Mouse (Mus musculus) intestine, postnatal 0 days (tissue): ENCODE data around the gene Fam213a. TPM values are rescaled to one million over a fixed set of nuclear protein-coding genes. Genes with fewer than 3 reads are reported as not detected.
A peak's percentile ranks its signal among the peaks of the same experiment; 100 is the strongest.

Experiments
- ATAC-seq: fragments of 200-750 bp; cut with Nextera tagmentation; 2 replicates; pipeline ENCODE4 v1.8.0; 2017; ENCODE audit warnings: mild to moderate bottlenecking, moderate TSS enrichment, moderate library complexity
- H3K27ac ChIP-seq: fragments of 300-500 bp; sonication (generic); 2 replicates; pipeline ENCODE4 v1.5.1; 2014; ENCODE audit warnings: mild to moderate bottlenecking, low read depth, low read length, moderate library complexity
- H3K27me3 ChIP-seq: fragments of 300-500 bp; sonication (generic); replicated peaks from 2 replicates; pipeline ENCODE4 v1.6.1; 2014; ENCODE audit warnings: low read length, mixed read lengths; ENCODE audit not compliant: control insufficient read depth, insufficient read depth
- H3K36me3 ChIP-seq: fragments of 300-500 bp; sonication (generic); 2 replicates; pipeline ENCODE4 v1.6.1; 2014; ENCODE audit warnings: mild to moderate bottlenecking, moderate library complexity; ENCODE audit not compliant: control insufficient read depth, insufficient read depth
- H3K4me1 ChIP-seq: fragments of 300-500 bp; sonication (generic); replicated peaks from 2 replicates; pipeline ENCODE4 v1.6.1; 2014; ENCODE audit warnings: antibody characterized with exemption, low read length, mixed read lengths; ENCODE audit not compliant: control insufficient read depth, insufficient read depth
- H3K4me2 ChIP-seq: fragments of 300-500 bp; sonication (generic); replicated peaks from 2 replicates; pipeline ENCODE4 v1.6.1; 2014; ENCODE audit warnings: low read depth, mild to moderate bottlenecking, moderate library complexity
- H3K4me3 ChIP-seq: fragments of 300-500 bp; sonication (generic); 2 replicates; pipeline ENCODE4 v1.5.1; 2014; ENCODE audit warnings: low read depth, low read length
- H3K9ac ChIP-seq: fragments of 300-500 bp; sonication (generic); 2 replicates; pipeline ENCODE4 v1.6.1; 2014; ENCODE audit warnings: mild to moderate bottlenecking, low read depth, low read length
- H3K9me3 ChIP-seq: fragments of 300-500 bp; sonication (generic); 2 replicates; pipeline ENCODE4 v1.6.1; 2016; ENCODE audit warnings: mixed run types; ENCODE audit not compliant: control insufficient read depth
- CTCF ChIP-seq: sonication (generic); IDR thresholded peaks from 2 replicates; pipeline ENCODE4 v1.5.1; 2016; ENCODE audit warnings: low read depth, mild to moderate bottlenecking, control low read depth, antibody characterized with exemption, moderate library complexity
- WGBS: fragments of 180-500 bp; shearing (Covaris S2); extraction: QIAGEN DNeasy Blood & Tissue Kit; methylation state at CpG from one replicate; pipeline ENCODE4 v1.1.7; 2014; 5-methylcytosine and 5-hydroxymethylcytosine counted together
- polyA plus RNA-seq: library from polyadenylated mRNA; unstranded; fragments of >200 nt; fragmentation: Nextera tagmentation; extraction: Ambion mirVana; gene quantifications from 2 replicates; pipeline ENCODE4 v1.2.1, GENCODE M21; 2015

Gene Fam213a
- polyA plus RNA-seq, 1 experiment from 2014 or later = 86.9 TPM

DNA sequence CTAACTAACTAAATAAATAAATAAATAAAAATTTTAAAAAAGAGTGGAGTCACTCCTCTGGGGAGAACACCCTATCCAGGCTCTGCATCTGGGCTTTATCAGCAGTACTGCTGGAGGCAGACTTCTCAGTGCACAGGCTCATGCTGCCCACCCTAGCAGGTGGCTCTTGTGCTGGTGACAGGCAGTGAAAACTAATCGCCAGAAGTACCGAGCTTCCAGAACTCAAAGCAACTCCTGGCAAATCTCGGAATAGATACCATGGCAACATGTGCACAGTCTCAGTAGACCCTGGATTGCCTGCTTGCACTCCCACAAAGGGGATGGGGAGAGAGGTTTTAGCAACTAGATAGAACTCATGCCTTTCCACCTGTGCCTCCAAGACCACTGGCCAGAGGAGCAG, 6.7 kb downstream of the Fam213a start:
- Histone ChIP-seq H3K9ac (no peak overlapping the region), H3K36me3 (peaks cover 5% of the 10 kb centered on the region; the same call in 1 of the 2 replicates), H3K27ac (no peak overlapping the region), H3K4me1 (no peaks in the 10 kb centered on the region), H3K27me3 (no peaks in the 10 kb centered on the region), H3K4me2 (no peak overlapping the region), H3K9me3 (no peaks in the 10 kb centered on the region), H3K4me3 (no peak overlapping the region)
- TF ChIP-seq CTCF = no peak
- 82% methylated on average over 3 of the region's 3 CpGs for WGBS
- ATAC-seq = no peak

- ATAC-seq = no peak
- Histone ChIP-seq H3K4me1 (no peaks in the 10 kb centered on the region), H3K9me3 (no peaks in the 10 kb centered on the region), H3K27ac (no peak overlapping the region), H3K27me3 (no peaks in the 10 kb centered on the region), H3K4me3 (no peak overlapping the region), H3K4me2 (no peak overlapping the region), H3K9ac (no peak overlapping the region), H3K36me3 (peaks cover 11% of the 10 kb centered on the region; the same call in 1 of the 2 replicates)
- WGBS = 85% methylated on average over 10 of the region's 10 CpGs
- TF ChIP-seq CTCF = no peak
These were observed 7.3 kb downstream of the Fam213a start for GRCm38 (mm10) chr14:41006263-41006662.

DNA sequence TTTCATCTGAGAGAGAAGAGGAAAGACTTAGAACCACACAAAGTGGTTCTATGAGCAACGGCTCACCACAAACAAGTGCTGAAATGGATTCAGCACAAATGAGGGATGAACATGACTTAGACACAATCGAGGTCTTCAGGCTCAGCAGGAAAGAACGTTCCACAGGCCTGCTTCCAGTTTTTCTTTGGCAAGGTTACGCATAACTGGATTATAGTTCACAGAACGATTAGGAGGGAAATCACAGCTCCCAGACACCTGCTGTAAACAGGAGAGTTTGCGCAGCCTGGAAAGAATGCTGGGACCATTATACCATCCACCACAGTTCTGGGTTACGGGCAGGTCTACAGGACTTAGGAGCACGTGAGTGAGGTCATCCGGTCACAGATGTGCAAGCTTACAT, 7.9 kb downstream of the Fam213a start:
- Histone ChIP-seq H3K4me2 (no peak overlapping the region), H3K27me3 (no peaks in the 10 kb centered on the region), H3K36me3 (peaks cover 11% of the 10 kb centered on the region; the same call in 1 of the 2 replicates), H3K9me3 (no peaks in the 10 kb centered on the region), H3K9ac (no peak overlapping the region), H3K4me3 (no peak overlapping the region), H3K4me1 (no peaks in the 10 kb centered on the region), H3K27ac (no peak overlapping the region)
- no peak for ATAC-seq
- no peak for TF ChIP-seq CTCF
- WGBS = 80% methylated on average over 9 of the region's 9 CpGs

- H3K4me1 ChIP-seq = no peaks in the 10 kb centered on the region
- no peak overlapping the region for H3K4me3 ChIP-seq
- no peak for ATAC-seq
- H3K4me2 ChIP-seq = 0 out of 2 replicates have a peak overlapping the region, but pooled peaks have one; percentile 3
- 56% methylated on average over 22 of the region's 22 CpGs for WGBS
- no peak overlapping the region for H3K27ac ChIP-seq
- H3K36me3 ChIP-seq = peaks cover 11% of the 10 kb centered on the region; the same call in 1 of the 2 replicates
- no peaks in the 10 kb centered on the region for H3K27me3 ChIP-seq
- no peaks in the 10 kb centered on the region for H3K9me3 ChIP-seq
- TF ChIP-seq CTCF = no peak
- no peak overlapping the region for H3K9ac ChIP-seq
These were observed 9.1 kb downstream of the Fam213a start for GRCm38 (mm10) chr14:41004201-41005141.

GRCm38 (mm10) chr14:41001576-41001975, 12.0 kb downstream of the Fam213a start:
- Histone ChIP-seq H3K4me2 (no peak overlapping the region), H3K4me3 (no peak overlapping the region), H3K36me3 (peaks cover 25% of the 10 kb centered on the region), H3K4me1 (no peaks in the 10 kb centered on the region), H3K9me3 (no peaks in the 10 kb centered on the region), H3K27ac (no peak overlapping the region), H3K27me3 (no peaks in the 10 kb centered on the region), H3K9ac (no peak overlapping the region)
- whole genome bisulfite sequencing = 91% methylated on average over 5 of the region's 5 CpGs
- TF ChIP-seq CTCF = no peak
- ATAC-seq = no peak

DNA sequence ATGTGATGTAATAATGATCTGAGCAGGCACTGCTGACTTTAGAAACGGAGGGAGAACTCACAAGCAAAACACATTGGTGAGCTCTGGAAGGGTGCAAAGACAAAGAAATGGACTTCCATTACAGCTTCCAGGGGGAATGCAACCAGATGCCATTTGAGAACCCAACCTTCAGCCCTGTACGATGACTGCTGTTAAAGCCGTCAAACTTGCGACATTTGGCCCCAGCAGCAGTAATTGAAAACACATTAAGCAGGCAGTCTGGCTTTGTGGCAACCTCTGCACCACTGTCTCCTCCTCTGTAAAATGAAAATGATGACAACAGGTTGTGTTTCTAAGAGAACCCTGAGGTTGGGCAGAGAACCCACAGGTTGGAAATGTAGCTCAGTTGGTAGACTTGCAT, 12.8 kb downstream of the Fam213a start:
- Histone ChIP-seq H3K27ac (no peak overlapping the region), H3K4me2 (no peak overlapping the region), H3K4me3 (no peak overlapping the region), H3K4me1 (no peaks in the 10 kb centered on the region), H3K9ac (no peak overlapping the region), H3K36me3 (peaks cover 25% of the 10 kb centered on the region), H3K27me3 (no peaks in the 10 kb centered on the region), H3K9me3 (no peaks in the 10 kb centered on the region)
- TF ChIP-seq CTCF = no peak
- WGBS = 83% methylated on average over 4 of the region's 4 CpGs
- ATAC-seq = no peak
